Mouse (Mus musculus) kidney, postnatal 25 days (tissue): ENCODE measurements at regions not wholly inside any gene's neighbourhood (a gene's known extent, or its start where the extent isn't known, plus 50 kb on each side); places are given as distances from the start of the nearest gene placed in this dataset.
"Not testable (repeated sequence)": the region's sequence is repeated elsewhere in the genome, so short reads cannot be mapped to it uniquely, and the experiment has no call there.

Source experiments
- DNase-seq, 2 experiments: peaks; one replicate each; pipeline ENCODE4 v3.0.0; 2021; ENCODE audit warnings: mixed read lengths in 2 of 2

GRCm38 (mm10) chr12:92883091-92883490 is 1034.1 kb upstream of the Sel1l start:
- DNase-seq: not testable (repeated sequence)

GRCm38 (mm10) chr12:92882540-92882939 is 1033.6 kb upstream of the Sel1l start:
- DNase-seq: not testable (repeated sequence)

GRCm38 (mm10) chr12:92873602-92874001 is 1024.6 kb upstream of the Sel1l start:
- no peak for DNase-seq

- DNase-seq: no peak
Observed at GRCm38 (mm10) chr12:92869336-92869735, 1020.4 kb upstream of the Sel1l start.

GRCm38 (mm10) chr12:92823090-92823786 is 974.3 kb upstream of the Sel1l start:
- DNase-seq: no peak

GRCm38 (mm10) chr12:92818610-92819009 is 969.7 kb upstream of the Sel1l start:
- DNase-seq: no peak

- no peak for DNase-seq
Observed at GRCm38 (mm10) chr12:92801121-92801520, 952.2 kb upstream of the Sel1l start.

GRCm38 (mm10) chr12:92783362-92783761 is 934.4 kb upstream of the Sel1l start:
- no peak for DNase-seq

GRCm38 (mm10) chr12:92779695-92780292 is 930.8 kb upstream of the Sel1l start:
- DNase-seq: no peak

GRCm38 (mm10) chr12:92775668-92776067 is 926.7 kb upstream of the Sel1l start:
- no peak for DNase-seq

GRCm38 (mm10) chr12:92748576-92748975 is 899.6 kb upstream of the Sel1l start:
- no peak for DNase-seq

- DNase-seq: no peak
Observed at GRCm38 (mm10) chr12:92740818-92741217, 891.9 kb upstream of the Sel1l start.

GRCm38 (mm10) chr12:92739196-92739595 is 890.2 kb upstream of the Sel1l start:
- DNase-seq: no peak

GRCm38 (mm10) chr12:92737623-92738370 is 888.8 kb upstream of the Sel1l start:
- peak in 1 of 2 experiments; percentile 19 for DNase-seq

GRCm38 (mm10) chr12:92723022-92723421 is 874.1 kb upstream of the Sel1l start:
- DNase-seq: no peak

GRCm38 (mm10) chr12:92713415-92713814 is 864.5 kb upstream of the Sel1l start:
- peak in 1 of 2 experiments; percentile 15 for DNase-seq

- no peak for DNase-seq
Observed at GRCm38 (mm10) chr12:92708466-92708865, 859.5 kb upstream of the Sel1l start.

GRCm38 (mm10) chr12:92703731-92704130 is 854.8 kb upstream of the Sel1l start:
- DNase-seq: no peak

GRCm38 (mm10) chr12:92692956-92693355 is 844.0 kb upstream of the Sel1l start:
- no peak for DNase-seq

- no peak for DNase-seq
Observed at GRCm38 (mm10) chr12:92672396-92672795, 823.4 kb upstream of the Sel1l start.

- no peak for DNase-seq
Observed at GRCm38 (mm10) chr12:92646634-92647033, 797.7 kb upstream of the Sel1l start.

- DNase-seq: no peak
Observed at GRCm38 (mm10) chr12:92645006-92645624, 796.2 kb upstream of the Sel1l start.

GRCm38 (mm10) chr12:92619120-92619519 is 770.2 kb upstream of the Sel1l start:
- no peak for DNase-seq
